Mouse (Mus musculus) right cerebral cortex, postnatal 25 days (tissue): ENCODE measurements around the gene Zfp180.
"Not testable (repeated sequence)": the region's sequence is repeated elsewhere in the genome, so short reads cannot be mapped to it uniquely, and the experiment has no call there.

Experiments used
- DNase-seq: peaks from one replicate; pipeline ENCODE4 v3.0.0; 2022

Gene Zfp180

GRCm38 (mm10) chr7:24081634-24082431 lies at the start of gene Zfp180:
Gene Zfp180 (plus strand): TSS chr7:24081924.
- peak; percentile 93 for DNase-seq

GRCm38 (mm10) chr7:24052660-24053304 lies 28.9 kb upstream of the Zfp180 start, which contains the start of gene Vmn1r183:
Gene Vmn1r183 (plus strand): TSS chr7:24053254.
- no peak for DNase-seq

DNA sequence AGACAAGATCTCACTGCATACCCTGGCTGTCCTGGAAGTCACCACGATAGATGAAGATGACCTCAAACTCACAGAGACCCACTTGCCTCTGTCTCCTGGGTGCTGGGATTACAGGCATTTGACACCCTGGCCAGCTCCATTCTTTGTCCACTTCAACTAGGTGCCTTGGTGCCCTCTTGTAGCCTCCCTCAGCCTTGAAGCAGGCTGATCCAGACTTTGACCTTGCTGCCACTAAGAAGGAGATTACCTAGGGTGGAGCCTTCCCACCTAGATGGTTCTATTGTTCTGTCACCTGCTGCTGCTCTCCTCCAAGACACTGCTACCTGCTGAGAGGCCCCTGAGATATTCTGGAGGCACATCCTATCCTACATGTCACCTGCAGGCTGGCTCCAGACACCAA lies 7.3 kb upstream of the Zfp180 start:
- not testable (repeated sequence) for DNase-seq

GRCm38 (mm10) chr7:24082457-24083235 lies 922 bp downstream of the Zfp180 start:
- DNase-seq, result peak; percentile 67

DNA sequence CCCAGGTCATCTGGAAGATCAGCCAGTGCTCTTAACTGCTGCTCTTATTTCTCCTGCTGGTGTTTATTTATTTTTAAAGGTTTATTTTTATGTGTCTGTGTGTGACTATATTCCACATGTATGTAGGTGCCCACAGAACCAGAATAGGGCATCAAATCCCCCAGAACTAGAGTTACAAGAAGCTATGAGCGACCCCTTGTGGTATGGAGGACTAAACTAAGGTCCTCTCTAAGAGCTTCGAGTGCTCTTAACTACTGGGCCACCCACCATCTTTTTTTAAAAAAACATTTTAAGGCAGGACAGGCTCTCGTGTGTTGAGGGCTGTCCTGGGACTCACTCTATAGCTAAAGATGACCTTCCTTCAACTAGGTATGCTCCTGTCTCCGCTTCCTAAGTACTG lies 5.1 kb downstream of the Zfp180 start:
- no peak for DNase-seq

- no peak for DNase-seq
Measured at GRCm38 (mm10) chr7:24087485-24088125, 5.9 kb downstream of the Zfp180 start.

- DNase-seq, result no peak
Measured at GRCm38 (mm10) chr7:24104403-24104802, 22.7 kb downstream of the Zfp180 start.

- no peak for DNase-seq
Measured at GRCm38 (mm10) chr7:24105144-24105703, 23.5 kb downstream of the Zfp180 start.

- no peak for DNase-seq
Measured at GRCm38 (mm10) chr7:24110839-24111238, 29.1 kb downstream of the Zfp180 start.

DNA sequence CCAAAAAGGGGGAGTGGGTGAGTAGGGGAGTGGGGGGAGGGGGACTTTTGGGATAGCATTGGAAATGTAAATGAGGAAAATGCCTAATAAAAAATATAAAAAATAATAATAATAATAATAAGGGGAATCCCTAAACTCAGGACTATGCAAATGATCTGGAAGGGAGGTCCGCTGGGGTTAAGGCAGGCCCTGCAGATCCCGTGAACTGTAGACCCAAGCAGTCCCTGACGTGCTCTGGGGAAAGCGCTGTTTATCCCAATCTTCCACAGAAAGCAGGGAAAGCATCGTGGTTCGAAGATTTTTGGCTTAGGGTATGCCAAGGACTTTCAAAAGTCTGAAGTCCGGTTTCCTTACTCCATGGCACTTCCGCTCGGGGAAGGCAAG lies 30.0 kb downstream of the Zfp180 start:
- no peak for DNase-seq

- DNase-seq, result peak; percentile 84
Measured at GRCm38 (mm10) chr7:24112156-24112856, 30.6 kb downstream of the Zfp180 start, which contains the start of gene Zfp112. Gene Zfp112 (plus strand): TSS chr7:24112314.

GRCm38 (mm10) chr7:24113001-24113400 lies 31.3 kb downstream of the Zfp180 start:
- peak; percentile 39 for DNase-seq

GRCm38 (mm10) chr7:24116655-24117054 lies 34.9 kb downstream of the Zfp180 start:
- no peak for DNase-seq

- peak; percentile 19 for DNase-seq
Measured at GRCm38 (mm10) chr7:24133425-24133995, 51.8 kb downstream of the Zfp180 start.

DNA sequence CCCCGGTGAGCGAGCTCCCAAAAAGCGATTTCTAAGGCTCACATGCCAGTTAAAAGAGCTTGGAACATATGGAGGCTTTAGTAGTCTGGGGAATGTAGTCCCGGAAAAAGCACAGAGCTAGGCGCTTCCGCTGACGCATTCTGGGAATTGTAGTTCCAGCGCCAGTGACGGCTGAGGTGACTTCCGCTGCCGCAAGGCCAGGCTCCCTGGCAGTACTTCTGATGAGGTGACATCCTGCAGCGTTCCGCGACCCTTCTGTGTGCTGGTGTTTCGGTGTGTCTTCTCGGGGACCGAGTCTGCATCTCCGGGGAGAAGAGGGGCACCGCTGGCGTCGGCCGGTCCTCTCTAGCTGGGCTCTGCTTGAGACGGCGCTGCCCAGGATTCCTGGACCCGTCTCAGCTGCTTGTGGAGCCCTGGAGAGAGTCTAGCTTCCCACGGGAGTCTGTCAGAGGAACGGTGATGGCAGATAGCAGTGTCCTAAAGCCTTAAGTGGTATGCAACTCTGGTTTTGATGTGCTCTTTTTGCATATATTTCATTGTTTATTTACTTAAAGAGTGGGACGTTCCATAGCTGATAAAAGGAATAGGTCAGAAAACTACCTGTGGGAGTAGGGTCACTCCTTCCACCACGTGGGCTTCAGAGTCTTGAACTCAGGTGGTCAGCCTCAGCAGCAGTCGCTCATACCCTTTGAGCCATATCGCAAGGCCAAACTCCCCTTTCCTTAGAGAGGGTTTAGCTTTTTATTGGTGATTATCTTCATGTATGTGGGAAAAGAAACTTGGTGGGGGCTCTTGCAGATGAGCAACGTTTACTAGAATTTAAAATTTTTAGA lies 52.5 kb downstream of the Zfp180 start, which contains the start of gene Zfp235:
TSS of gene Zfp235 (plus strand) at position 174 of the 833 bp plus-strand sequence.
- peak; percentile 92 for DNase-seq

DNA sequence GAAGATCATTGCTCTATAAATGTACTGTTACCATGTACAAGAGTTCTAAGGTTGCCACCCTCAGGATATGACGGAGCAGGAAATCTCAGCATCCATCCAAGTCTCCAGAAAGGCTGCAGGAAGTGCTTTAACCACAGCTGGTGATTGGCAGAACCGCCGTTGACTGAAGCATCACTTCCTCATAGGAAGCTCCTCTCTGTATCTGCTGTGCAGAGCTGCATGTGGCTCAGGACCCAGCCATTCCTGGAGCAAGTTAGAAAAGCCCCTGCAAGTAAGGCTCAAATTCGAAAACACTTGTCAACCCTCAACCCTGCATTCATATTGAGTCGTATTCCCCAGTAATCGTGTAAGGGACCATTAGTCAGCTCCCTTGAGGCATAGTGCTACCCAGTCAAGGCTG lies 60.8 kb downstream of the Zfp180 start:
- no peak for DNase-seq

DNA sequence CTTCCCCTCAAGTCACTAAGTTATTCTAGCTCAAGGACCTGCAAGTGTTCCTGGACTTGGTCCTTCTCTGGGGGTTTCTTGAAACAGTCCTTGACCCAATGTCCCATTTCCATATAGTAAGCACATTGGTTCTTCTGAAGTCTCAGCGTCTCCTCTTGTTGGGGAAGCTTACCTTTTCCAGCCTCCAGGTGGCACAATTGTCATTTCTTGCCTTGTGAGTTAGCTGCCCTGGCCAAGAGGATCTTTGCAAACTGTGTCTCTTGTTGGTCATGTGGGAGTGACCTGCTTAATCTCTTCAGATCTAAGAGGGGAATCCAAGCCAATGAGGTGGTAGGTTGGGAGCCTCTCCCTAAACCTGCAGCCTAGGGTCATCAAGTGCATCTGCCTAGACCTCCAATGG lies 71.5 kb downstream of the Zfp180 start:
- no peak for DNase-seq
